Mouse (Mus musculus) heart, adult 2 months (tissue): ENCODE results near the gene Tgds.

Experiments
- CTCF ChIP-seq: fragments of 200-600 bp; IDR thresholded peaks from 2 replicates; pipeline ENCODE4 v1.8.1; 2022; ENCODE audit warnings: antibody characterized with exemption, mild to moderate bottlenecking, moderate library complexity
- POLR2A ChIP-seq: fragments of 200-500 bp; IDR thresholded peaks from 2 replicates; pipeline ENCODE4 v1.6.1; 2011; ENCODE audit warnings: mild to moderate bottlenecking, low read depth, low read length, control low read depth; ENCODE audit not compliant: insufficient read depth

DNA sequence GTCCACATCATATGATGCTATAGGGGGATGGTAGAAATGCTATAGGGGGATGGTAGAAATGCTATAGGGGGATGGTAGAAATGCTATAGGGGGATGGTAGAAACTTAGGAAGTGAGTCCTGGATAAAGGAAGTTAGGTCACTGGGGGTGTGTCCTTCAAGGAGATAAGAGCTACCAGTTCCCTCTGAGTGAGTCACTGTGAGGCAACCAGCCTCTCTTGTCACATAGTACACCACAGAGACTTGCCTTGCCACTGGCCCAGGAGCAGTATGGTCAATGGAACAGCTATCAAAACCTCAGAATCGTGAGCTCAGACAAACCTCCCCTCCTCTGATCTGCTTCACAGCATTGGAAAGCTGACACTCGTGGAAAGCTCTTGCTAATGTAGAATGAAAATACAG is 34.3 kb downstream of the Tgds start:
- TF ChIP-seq CTCF, result no peak
- TF ChIP-seq POLR2A, result no peak
